In genomic region chr10:75059396-75059795, GRCm38 (mm10) we compare ENCODE assay signal across 1 mouse cellular context.
TF ChIP-seq lines count a peak whose summit lies in the region.

No protein-coding gene starts in this region.

TF ChIP-seq in CH12.LX, 34 proteins besides CTCF, POLR2A, EP300 and RAD21 (continued from another document):
- no peak; the same call in 1 of the 2 replicates for TF ChIP-seq HCFC1 (IDR thresholded peaks at IDR 0.05; ENCODE audit: low read depth, low read length)
- no peak for TF ChIP-seq GABPA (IDR thresholded peaks at IDR 0.05; ENCODE audit: insufficient replicate concordance, low read depth, low read length)
- TF ChIP-seq JUND (conservative IDR thresholded peaks at IDR 0.05; ENCODE audit: low read depth, low read length) = no peak; the same call in 1 of the 2 replicates
- TF ChIP-seq UBTF (IDR thresholded peaks at IDR 0.05; ENCODE audit: low read depth, low read length) = no peak
- TF ChIP-seq POLR2AphosphoS2 (IDR thresholded peaks at IDR 0.05; ENCODE audit: low read depth, low read length) = no peak
- TF ChIP-seq USF1 (IDR thresholded peaks at IDR 0.05; ENCODE audit: low read depth, low read length) = no peak
- peak; percentile 63; the same call in 1 of the 2 replicates for TF ChIP-seq IRF4 (IDR thresholded peaks at IDR 0.05; ENCODE audit: low read depth, low read length)
- TF ChIP-seq PAX5 (IDR thresholded peaks at IDR 0.05; ENCODE audit: low read length) = no peak
- peak; percentile 99 for TF ChIP-seq SMC3 (IDR thresholded peaks at IDR 0.05; ENCODE audit: low read depth, low read length)
- TF ChIP-seq TCF12 (IDR thresholded peaks at IDR 0.05; ENCODE audit: low read depth, low read length) = peak; percentile 61; the same call in 1 of the 2 replicates
- no peak for TF ChIP-seq JUN (IDR thresholded peaks at IDR 0.05; ENCODE audit: insufficient read depth, low read depth, low read length)
- no peak for TF ChIP-seq KAT2A (IDR thresholded peaks at IDR 0.05; ENCODE audit: insufficient replicate concordance, low read length)
- TF ChIP-seq BHLHE40 (IDR thresholded peaks at IDR 0.05; ENCODE audit: low read depth, low read length) = peak; percentile 20; the same call in 1 of the 2 replicates
- TF ChIP-seq CHD1 (IDR thresholded peaks at IDR 0.05; ENCODE audit: low read depth, low read length) = no peak
- peak; percentile 53; the same call in 1 of the 2 replicates for TF ChIP-seq MEF2A (IDR thresholded peaks at IDR 0.05; ENCODE audit: borderline replicate concordance, low read depth, low read length)
